Mouse (Mus musculus) hindbrain, postnatal 0 days (tissue): Measurements from ENCODE around the gene Tppp3. TPM values are rescaled to one million over a fixed set of nuclear protein-coding genes. Genes with fewer than 3 reads are reported as not detected.

Experiments used
- ATAC-seq: fragments of 200-750 bp; cut with Nextera tagmentation; 2 replicates; pipeline ENCODE4 v1.8.0; 2017; ENCODE audit warnings: mild to moderate bottlenecking, moderate TSS enrichment, moderate library complexity
- DNase-seq: peaks from one replicate; pipeline ENCODE4 v3.0.0-alpha.2; 2015; ENCODE audit warnings: low spot score
- H3K27ac ChIP-seq: fragments of 300-500 bp; sonication (generic); 2 replicates; pipeline ENCODE4 v1.5.1; 2014; ENCODE audit warnings: mild to moderate bottlenecking
- H3K27me3 ChIP-seq: fragments of 300-500 bp; sonication (generic); 2 replicates; pipeline ENCODE4 v1.6.1; 2014; ENCODE audit warnings: low read length, mixed read lengths; ENCODE audit not compliant: insufficient read depth
- H3K36me3 ChIP-seq: fragments of 300-500 bp; sonication (generic); 2 replicates; pipeline ENCODE4 v1.6.1; 2014; ENCODE audit warnings: low read length, mixed read lengths; ENCODE audit not compliant: insufficient read depth
- H3K4me1 ChIP-seq: fragments of 300-500 bp; sonication (generic); 2 replicates; pipeline ENCODE4 v1.6.1; 2014; ENCODE audit warnings: antibody characterized with exemption, low read length, mixed read lengths; ENCODE audit not compliant: insufficient read depth
- H3K4me2 ChIP-seq: fragments of 300-500 bp; sonication (generic); 2 replicates; pipeline ENCODE4 v1.6.1; 2014; ENCODE audit warnings: low read depth, mild to moderate bottlenecking, low read length, moderate library complexity, mixed read lengths
- H3K4me3 ChIP-seq: fragments of 300-500 bp; sonication (generic); 2 replicates; pipeline ENCODE4 v1.5.1; 2014; ENCODE audit warnings: low read length
- H3K9ac ChIP-seq: fragments of 300-500 bp; sonication (generic); replicated peaks from 2 replicates; pipeline ENCODE4 v1.6.1; 2014; ENCODE audit warnings: mild to moderate bottlenecking, low read length, moderate library complexity, mixed read lengths
- H3K9me3 ChIP-seq: fragments of 300-500 bp; sonication (generic); 2 replicates; pipeline ENCODE4 v1.6.1; 2016; ENCODE audit warnings: low read length, mixed read lengths
- CTCF ChIP-seq: IDR thresholded peaks from 2 replicates; pipeline ENCODE4 v1.5.1; 2016; ENCODE audit warnings: antibody characterized with exemption, control low read depth, low read depth
- WGBS: fragments of 180-500 bp; shearing (Covaris S2); extraction: QIAGEN DNeasy Blood & Tissue Kit; methylation state at CpG from one replicate; pipeline ENCODE4 v1.1.7; 2014; 5-methylcytosine and 5-hydroxymethylcytosine counted together
- polyA plus RNA-seq: library from polyadenylated mRNA; unstranded; fragments of >200 nt; fragmentation: Nextera tagmentation; extraction: Ambion mirVana; gene quantifications from 2 replicates; pipeline ENCODE4 v1.2.1, GENCODE M21; 2015
- total RNA-seq: library from RNA; depleted of rRNA; stranded (reverse); fragments of >200 nt; gene quantifications from 2 replicates; pipeline ENCODE4 v1.2.3, GENCODE M21; 2014; rRNA removed

Tppp3 gene
- 106 and 108 TPM in 2 replicates for total RNA-seq
- 197 and 201 TPM in 2 replicates for polyA plus RNA-seq

GRCm38 (mm10) chr8:105471314-105472015, at the start of gene Tppp3:
Gene Tppp3 (minus strand): TSS chr8:105471526.
- 6% methylated on average over 25 of the region's 25 CpGs for WGBS

GRCm38 (mm10) chr8:105521061-105521460, 49.7 kb upstream of the Tppp3 start:
- H3K4me1 ChIP-seq: no peaks in the 10 kb centered on the region; the same call in 1 of the 2 replicates
- DNase-seq (no peak), ATAC-seq (no peak)
- H3K27ac ChIP-seq: no peak overlapping the region
- WGBS: 0% methylated on average over 3 of the region's 3 CpGs
- H3K9me3 ChIP-seq: no peaks in the 10 kb centered on the region
- H3K36me3 ChIP-seq: peaks cover 9% of the 10 kb centered on the region; the same call in 1 of the 2 replicates
- no peak overlapping the region for H3K4me3 ChIP-seq
- no peaks in the 10 kb centered on the region for H3K27me3 ChIP-seq
- H3K9ac ChIP-seq: no peak overlapping the region
- H3K4me2 ChIP-seq: 0 out of 2 replicates have a peak overlapping the region, but pooled peaks have one; percentile 91
- TF ChIP-seq CTCF: no peak

More at GRCm38 (mm10) chr8:105471314-105472015, at the start of gene Tppp3:
- H3K9ac ChIP-seq: peak within 1 kb of the TSS; percentile 47
- peak within 1 kb of the TSS; percentile 67 for H3K4me2 ChIP-seq
- H3K27me3 ChIP-seq: no peaks in the 10 kb centered on the region
- peak within 1 kb of the TSS; percentile 35 for H3K4me3 ChIP-seq
- peaks cover 46% of the 10 kb centered on the region for H3K4me1 ChIP-seq
- ATAC-seq (peak; percentile 90), DNase-seq (peak; percentile 94)
- H3K36me3 ChIP-seq: peaks cover 10% of the 10 kb centered on the region; the same call in 1 of the 2 replicates
- H3K27ac ChIP-seq: peak within 1 kb of the TSS; percentile 81
- TF ChIP-seq CTCF: peak; percentile 72
- H3K9me3 ChIP-seq: no peaks in the 10 kb centered on the region

- ATAC-seq (no peak), DNase-seq (no peak)
- Histone ChIP-seq H3K27ac (no peak overlapping the region), H3K4me1 (no peaks in the 10 kb centered on the region; the same call in 1 of the 2 replicates), H3K9me3 (no peaks in the 10 kb centered on the region), H3K9ac (no peak overlapping the region), H3K36me3 (peaks cover 9% of the 10 kb centered on the region; the same call in 1 of the 2 replicates), H3K27me3 (no peaks in the 10 kb centered on the region), H3K4me2 (peak overlapping the region; percentile 91; the same call in 1 of the 2 replicates), H3K4me3 (no peak overlapping the region)
- TF ChIP-seq CTCF: no peak
- 38% methylated on average over 5 of the region's 5 CpGs for WGBS
Observed at GRCm38 (mm10) chr8:105520521-105520920, 49.2 kb upstream of the Tppp3 start.

- peaks cover 9% of the 10 kb centered on the region; the same call in 1 of the 2 replicates for H3K36me3 ChIP-seq
- DNase-seq: no peak
- no peaks in the 10 kb centered on the region for H3K9me3 ChIP-seq
- H3K27me3 ChIP-seq: no peaks in the 10 kb centered on the region
- no peak overlapping the region for H3K27ac ChIP-seq
- peak overlapping the region; percentile 49; the same call in 1 of the 2 replicates for H3K4me3 ChIP-seq
- 12% methylated on average over 2 of the region's 2 CpGs for WGBS
- ATAC-seq: no peak
- no peaks in the 10 kb centered on the region; the same call in 1 of the 2 replicates for H3K4me1 ChIP-seq
- peak overlapping the region; percentile 91 for H3K4me2 ChIP-seq
- TF ChIP-seq CTCF: no peak
- no peak overlapping the region for H3K9ac ChIP-seq
Observed at GRCm38 (mm10) chr8:105519591-105519990, 48.3 kb upstream of the Tppp3 start.

- Histone ChIP-seq H3K9ac (peak within 1 kb of the TSS; percentile 61), H3K27me3 (no peaks in the 10 kb centered on the region), H3K4me2 (peak within 1 kb of the TSS; percentile 91), H3K4me1 (no peaks in the 10 kb centered on the region; the same call in 1 of the 2 replicates), H3K4me3 (peak within 1 kb of the TSS; percentile 49), H3K36me3 (peaks cover 9% of the 10 kb centered on the region; the same call in 1 of the 2 replicates), H3K27ac (peak within 1 kb of the TSS; percentile 51; the same call in 1 of the 2 replicates), H3K9me3 (no peaks in the 10 kb centered on the region)
- TF ChIP-seq CTCF: no peak
- WGBS: under 1% methylated on average over 59 of the region's 68 CpGs
- DNase-seq (peak; percentile 74), ATAC-seq (peak; percentile 61)
Observed at GRCm38 (mm10) chr8:105518436-105519313, 47.3 kb upstream of the Tppp3 start, which contains the start of gene Hsd11b2. Gene Hsd11b2 (plus strand): TSS chr8:105518755.

GRCm38 (mm10) chr8:105517346-105517745, 46.0 kb upstream of the Tppp3 start:
- H3K4me1 ChIP-seq: no peaks in the 10 kb centered on the region; the same call in 1 of the 2 replicates
- H3K4me3 ChIP-seq: no peak overlapping the region
- ATAC-seq (no peak), DNase-seq (no peak)
- peaks cover 3% of the 10 kb centered on the region; the same call in 1 of the 2 replicates for H3K36me3 ChIP-seq
- H3K27ac ChIP-seq: no peak overlapping the region
- H3K9ac ChIP-seq: no peak overlapping the region
- no peaks in the 10 kb centered on the region for H3K9me3 ChIP-seq
- no peaks in the 10 kb centered on the region for H3K27me3 ChIP-seq
- H3K4me2 ChIP-seq: no peak overlapping the region
- WGBS: 44% methylated on average over 8 of the region's 8 CpGs
- TF ChIP-seq CTCF: no peak
